Mouse (Mus musculus): ENCODE measurements around the gene H2-Eb2. TPM values are rescaled to one million over a fixed set of nuclear protein-coding genes. Genes with fewer than 3 reads are reported as not detected.

Gene H2-Eb2
- total RNA-seq (2023) = under 1 TPM; 0.09 to 0.13 TPM

DNA sequence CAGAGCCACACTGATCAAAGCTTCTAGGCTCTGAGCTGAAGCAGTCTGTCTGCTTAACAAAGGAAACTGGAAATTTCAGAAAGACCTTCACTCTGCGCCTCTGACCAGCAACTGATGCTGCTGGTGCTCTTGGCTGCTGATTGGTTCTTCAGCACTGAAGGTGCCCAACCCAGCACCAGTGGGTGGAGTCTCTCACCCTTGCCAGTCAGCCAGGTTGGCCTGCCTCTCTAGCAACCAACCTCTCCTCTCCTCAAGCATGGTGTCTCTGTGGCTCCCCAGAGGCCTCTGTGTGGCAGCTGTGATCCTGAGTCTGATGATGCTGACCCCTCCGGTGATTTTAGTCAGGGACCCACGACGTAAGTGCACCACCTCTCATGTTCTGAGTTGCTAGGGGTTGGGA is at the start of gene H2-Eb2:
Gene H2-Eb2, plus strand, starts transcription at position 230 of the 400 bp plus-strand sequence.

DNA sequence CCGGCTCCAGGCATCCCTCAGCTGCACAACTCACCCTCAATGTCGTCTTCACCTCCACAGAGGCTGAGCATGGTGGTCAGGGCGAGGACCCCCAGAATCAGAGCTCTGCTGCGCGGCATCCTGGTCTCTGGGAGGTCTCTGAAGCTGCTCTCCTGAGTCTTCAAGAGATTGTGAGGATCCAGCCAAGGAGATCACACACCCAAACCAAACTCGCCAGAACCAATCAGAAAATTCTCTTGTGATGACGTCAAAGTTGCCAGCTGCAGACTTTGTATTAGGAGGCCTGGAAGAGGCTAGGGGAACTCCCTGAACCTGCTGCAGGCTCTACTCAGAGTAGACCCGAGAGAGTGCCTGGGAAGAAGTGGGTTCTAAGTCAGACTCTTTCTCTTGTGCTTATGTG is 37.8 kb upstream of the H2-Eb2 start, which contains the start of gene H2-Aa:
Gene H2-Aa, minus strand, starts transcription at position 176 of the 400 bp plus-strand sequence.

DNA sequence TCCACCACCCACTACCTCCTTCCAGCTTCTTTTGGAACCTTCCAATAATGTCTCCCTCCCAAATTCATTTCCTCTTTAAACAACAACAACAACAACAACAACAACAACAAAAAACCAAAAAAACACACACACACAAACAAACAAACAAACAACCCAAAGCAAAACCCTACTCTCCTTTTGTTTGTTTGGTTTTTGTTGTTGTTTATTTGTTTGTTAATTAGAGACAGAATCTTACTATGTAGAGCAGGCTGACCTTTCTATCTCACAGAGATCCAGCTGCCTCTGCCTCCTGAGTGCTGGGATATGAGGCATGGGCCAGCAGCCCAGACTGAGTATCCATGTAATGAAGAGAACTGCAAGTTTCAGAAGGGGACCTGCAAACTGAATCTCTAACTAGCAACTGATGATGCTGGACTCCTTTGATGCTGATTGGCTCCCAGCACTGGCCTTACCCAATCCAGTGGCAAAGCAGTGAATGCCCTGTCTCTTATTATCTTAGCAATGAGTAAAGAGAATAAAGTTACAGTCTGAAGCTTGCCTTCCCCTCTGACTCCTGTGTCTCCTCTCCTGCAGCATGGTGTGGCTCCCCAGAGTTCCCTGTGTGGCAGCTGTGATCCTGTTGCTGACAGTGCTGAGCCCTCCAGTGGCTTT is 20.0 kb upstream of the H2-Eb2 start, which contains the start of gene H2-Eb1:
Gene H2-Eb1, plus strand, starts transcription at position 488 of the 651 bp plus-strand sequence.

DNA sequence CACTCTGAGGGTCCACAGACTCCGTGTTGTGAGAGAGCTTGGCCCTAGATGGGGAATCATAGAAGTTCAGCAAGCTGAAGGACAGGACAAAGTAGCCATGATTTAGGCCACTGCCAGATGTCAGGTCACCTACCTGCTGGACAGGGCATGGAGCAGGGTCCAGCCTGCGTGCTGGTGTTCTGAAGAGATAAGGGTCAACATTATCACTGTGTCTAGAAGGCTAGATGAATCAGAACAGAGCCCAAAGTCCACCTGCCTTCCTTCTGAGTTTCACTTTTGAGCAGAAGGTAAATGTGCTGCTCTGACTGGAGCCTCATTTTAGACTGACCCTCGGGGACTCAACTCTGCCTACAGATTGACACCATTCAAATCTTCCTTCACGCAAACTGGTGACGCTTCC is 29.1 kb downstream of the H2-Eb2 start, which contains the start of gene Btnl2:
Gene Btnl2, plus strand, starts transcription at position 284 of the 400 bp plus-strand sequence.

DNA sequence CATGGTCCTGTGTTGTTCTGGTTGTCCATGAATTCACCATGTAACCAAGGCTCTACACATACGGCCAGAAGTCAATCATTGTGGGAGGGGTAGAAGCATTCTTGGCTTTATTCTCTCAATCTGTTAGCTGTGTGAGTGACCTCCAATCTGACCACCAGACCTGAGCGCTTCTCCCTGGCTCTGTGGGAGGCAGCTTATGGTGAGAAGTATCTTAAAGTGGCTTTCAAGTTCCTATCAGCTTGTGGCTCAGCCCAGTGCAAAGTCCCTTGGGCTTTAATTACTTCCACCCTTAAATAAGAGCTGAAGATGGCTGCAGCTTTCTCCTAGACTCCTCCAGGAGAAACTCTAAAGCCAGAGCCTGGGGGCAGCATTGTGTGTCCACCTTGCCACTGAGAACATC is 51.4 kb downstream of the H2-Eb2 start, which contains the start of gene Btnl1:
Gene Btnl1, plus strand, starts transcription at position 286 of the 400 bp plus-strand sequence.

Other genes starting within 250 kb of the H2-Eb2 start
- gene H2-Oa, start 233.3 kb upstream of the H2-Eb2 start, total RNA-seq (2023) = 1 to 10 TPM; 1.5 to 1.8 TPM
- gene H2-DMa, start 206.1 kb upstream of the H2-Eb2 start, total RNA-seq (2023) = 10 to 100 TPM; 52.3 to 73.6 TPM
- 100 to 1,000 TPM; 173 to 194 TPM for gene Brd2, start 203.0 kb upstream of the H2-Eb2 start, total RNA-seq (2023)
- 10 to 100 TPM; 23.5 to 25.0 TPM for gene H2-DMb2, start 182.4 kb upstream of the H2-Eb2 start, total RNA-seq (2023)
- gene H2-DMb1, start 172.6 kb upstream of the H2-Eb2 start, total RNA-seq (2023) = 10 to 100 TPM; 34.0 to 36.4 TPM
- gene Tap1, start 138.1 kb upstream of the H2-Eb2 start, total RNA-seq (2023) = 10 to 100 TPM; 52.6 to 57.7 TPM
- 10 to 100 TPM; 87.2 to 92.0 TPM for gene Psmb9, start 137.9 kb upstream of the H2-Eb2 start, total RNA-seq (2023)
- 100 to 1,000 TPM in 1 of 2 experiments, 10 to 100 TPM in 1; 99.8 to 111 TPM for gene Psmb8, start 127.9 kb upstream of the H2-Eb2 start, total RNA-seq (2023)
- gene Tap2, start 122.1 kb upstream of the H2-Eb2 start, total RNA-seq (2023) = 10 to 100 TPM; 71.9 to 84.9 TPM
- gene H2-Ob, start 86.8 kb upstream of the H2-Eb2 start, total RNA-seq (2023) = 1 to 10 TPM; 2.9 to 3.4 TPM
- gene H2-Ab1, start 68.0 kb upstream of the H2-Eb2 start, total RNA-seq (2023) = 10 to 100 TPM; 45.1 to 87.0 TPM
- 10 to 100 TPM; 40.3 to 76.5 TPM for gene H2-Aa, start 37.8 kb upstream of the H2-Eb2 start, total RNA-seq (2023)
- 10 to 100 TPM; 19.5 to 42.5 TPM for gene H2-Eb1, start 19.8 kb upstream of the H2-Eb2 start, total RNA-seq (2023)
- 1 to 10 TPM; 3.3 TPM for gene Btnl2, start 29.2 kb downstream of the H2-Eb2 start, total RNA-seq (2023)
- gene Btnl1, start 51.5 kb downstream of the H2-Eb2 start, total RNA-seq (2023) = not detected
- under 1 TPM; 0.57 to 0.69 TPM for gene BC051142, start 73.2 kb downstream of the H2-Eb2 start, total RNA-seq (2023)
- gene Btnl4, start 151.7 kb downstream of the H2-Eb2 start, total RNA-seq (2023) = not detected
- gene Btnl6, start 191.7 kb downstream of the H2-Eb2 start, total RNA-seq (2023) = not detected
- gene Notch4, start 238.6 kb downstream of the H2-Eb2 start, total RNA-seq (2023) = under 1 TPM; 0.22 to 0.87 TPM